26 mouse cellular contexts compared by ENCODE assay signal in genomic region chr1:88262961-88263360, GRCm38 (mm10). TPM values are rescaled to one million over a fixed set of nuclear protein-coding genes. Genes with fewer than 3 reads are reported as not detected.
DNase-seq lines count a peak whose midpoint lies in the region; ATAC-seq and TF ChIP-seq lines count a peak whose summit lies in the region.
"Had no signal": no experiment of that assay in that cellular context is flagged by ENCODE, and none has a peak within 500 bp of the region (broad histone marks: within the 10 kb centered on the region; RNA-seq: fewer than 3 reads in every experiment).

No protein-coding gene starts in this region.

- peak overlapping the region; percentile 1 for H3K27ac ChIP-seq in intestine, postnatal 0 days (ENCODE audit: low read depth, low read length)
- no peak overlapping the region for H3K27ac ChIP-seq in intestine, embryonic 16.5 days (ENCODE audit: low read length)
- peak overlapping the region; percentile 9 for H3K27ac ChIP-seq in stomach, postnatal 0 days (replicated peaks)
- H3K27ac ChIP-seq: forebrain, embryonic 13.5 days; heart, adult 2 months; hindbrain, embryonic 15.5 days had no signal

- no peak overlapping the region for H3K9ac ChIP-seq in intestine, postnatal 0 days (ENCODE audit: low read depth, low read length)
- H3K9ac ChIP-seq in intestine, embryonic 16.5 days (ENCODE audit: low read depth, low read length) = no peak overlapping the region
- 0 out of 2 replicates have a peak overlapping the region, but pooled peaks have one; percentile 0 for H3K9ac ChIP-seq in stomach, postnatal 0 days (ENCODE audit: low read length)
- H3K9ac ChIP-seq: forebrain, embryonic 13.5 days; forebrain, postnatal 0 days; heart, embryonic 12.5 days; hindbrain, embryonic 15.5 days had no signal

- ATAC-seq in intestine, postnatal 0 days = no peak
- ATAC-seq in intestine, embryonic 16.5 days = no peak
- ATAC-seq in stomach, postnatal 0 days (ENCODE audit: low FRiP score, low TSS enrichment) = no peak
- ATAC-seq: CD4-positive, CD25-positive, alpha-beta regulatory T cell, adult 4 months; forebrain, embryonic 13.5 days; forebrain, postnatal 0 days had no signal

- peaks cover 8% of the 10 kb centered on the region for H3K4me1 ChIP-seq in intestine, postnatal 0 days (replicated peaks; ENCODE audit: control insufficient read depth, insufficient read depth, low read length)
- H3K4me1 ChIP-seq in intestine, embryonic 16.5 days (ENCODE audit: control insufficient read depth, insufficient read depth, low read length) = 0 out of 2 replicates have a peak, but pooled peaks cover 10% of the 10 kb centered on the region
- peaks cover 19% of the 10 kb centered on the region for H3K4me1 ChIP-seq in stomach, postnatal 0 days (replicated peaks; ENCODE audit: control insufficient read depth, insufficient read depth)
- H3K4me1 ChIP-seq: forebrain, embryonic 13.5 days; hindbrain, embryonic 15.5 days had no signal

- H3K4me3 ChIP-seq in intestine, postnatal 0 days (ENCODE audit: low read depth, low read length) = no peak overlapping the region
- H3K4me3 ChIP-seq in intestine, embryonic 16.5 days (ENCODE audit: low read length) = no peak overlapping the region
- H3K4me3 ChIP-seq in stomach, postnatal 0 days (ENCODE audit: low read depth, low read length) = no peak overlapping the region
- H3K4me3 ChIP-seq: forebrain, embryonic 13.5 days; heart, adult 2 months; heart, embryonic 12.5 days; hindbrain, embryonic 15.5 days had no signal

- H3K4me2 ChIP-seq in intestine, postnatal 0 days (replicated peaks; ENCODE audit: low read depth) = no peak overlapping the region
- H3K4me2 ChIP-seq in intestine, embryonic 16.5 days (ENCODE audit: low read depth, low read length) = no peak overlapping the region
- no peak overlapping the region for H3K4me2 ChIP-seq in stomach, postnatal 0 days (replicated peaks; ENCODE audit: low read depth)
- H3K4me2 ChIP-seq: forebrain, embryonic 13.5 days; heart, embryonic 12.5 days; hindbrain, embryonic 15.5 days had no signal

- no peak for TF ChIP-seq CTCF in intestine, postnatal 0 days (IDR thresholded peaks at IDR 0.05; ENCODE audit: low read depth)
- no peak for TF ChIP-seq CTCF in stomach, postnatal 0 days (IDR thresholded peaks at IDR 0.05; ENCODE audit: low read depth)

- 74% methylated on average over 6 of the region's 6 CpGs for WGBS in intestine, postnatal 0 days
- WGBS in intestine, embryonic 16.5 days = 76% methylated on average over 6 of the region's 6 CpGs
- 65% methylated on average over 6 of the region's 6 CpGs for WGBS in stomach, postnatal 0 days

- H3K27me3 ChIP-seq in intestine, postnatal 0 days (replicated peaks; ENCODE audit: control insufficient read depth, insufficient read depth, low read length) = no peaks in the 10 kb centered on the region
- H3K27me3 ChIP-seq in intestine, embryonic 16.5 days (replicated peaks; ENCODE audit: control insufficient read depth, insufficient read depth, low read length) = no peaks in the 10 kb centered on the region
- no peaks in the 10 kb centered on the region for H3K27me3 ChIP-seq in stomach, postnatal 0 days (ENCODE audit: control insufficient read depth, insufficient read depth, low read length)
- H3K27me3 ChIP-seq: forebrain, embryonic 13.5 days; heart, embryonic 12.5 days; hindbrain, embryonic 15.5 days had no signal

- TF ChIP-seq EP300 in stomach, postnatal 0 days (optimal IDR thresholded peaks at IDR 0.05) = no peak

- H3K36me3 ChIP-seq in intestine, postnatal 0 days (ENCODE audit: control insufficient read depth, insufficient read depth) = peaks cover 87% of the 10 kb centered on the region
- peaks cover 73% of the 10 kb centered on the region for H3K36me3 ChIP-seq in intestine, embryonic 16.5 days (ENCODE audit: control insufficient read depth, insufficient read depth, low read length)
- H3K36me3 ChIP-seq in stomach, postnatal 0 days (ENCODE audit: control insufficient read depth, insufficient read depth, low read length) = peaks cover 84% of the 10 kb centered on the region

- peak; percentile 18 for DNase-seq in adrenal gland, adult 2 months
- no peak for DNase-seq in adrenal gland, postnatal 36 days
- peak; percentile 26 for DNase-seq in thymus, postnatal 4 days
- no peak for DNase-seq in thymus, postnatal 36 days
- no peak for DNase-seq in stomach, postnatal 0 days (ENCODE audit: low spot score)
- no peak for DNase-seq in MN1 (ENCODE audit: low spot score)
- DNase-seq: B cell, adult 2 months; cerebellum, adult 18-20 months; cerebellum, adult 9-11 months; heart, postnatal 36 days had no signal

- no peaks in the 10 kb centered on the region for H3K9me3 ChIP-seq in intestine, postnatal 0 days (ENCODE audit: control insufficient read depth)
- H3K9me3 ChIP-seq in intestine, embryonic 16.5 days (ENCODE audit: control insufficient read depth, low read length) = no peaks in the 10 kb centered on the region
- no peaks in the 10 kb centered on the region for H3K9me3 ChIP-seq in stomach, postnatal 0 days (ENCODE audit: control insufficient read depth, low read length)
- H3K9me3 ChIP-seq: G1E; hindbrain, embryonic 15.5 days had no signal

RNA-seq across cellular contexts. Expression of gene Hjurp, which starts 14.5 kb away (rescaled TPM):
- total RNA-seq in adrenal gland, adult 2 months (2021) = 10 to 100 TPM; 24.7 to 25.5 TPM
- 13.6 and 17.5 TPM in 2 replicates for polyA plus RNA-seq in adrenal gland, adult 2 months (2012; rRNA removed)
- total RNA-seq in adrenal gland, postnatal 36 days (2021) = 10 to 100 TPM; 31.0 to 35.9 TPM
- polyA plus RNA-seq in intestine, postnatal 0 days (2015; fragmentation: Nextera tagmentation; extraction: Ambion mirVana) = 29.1 and 30.8 TPM in 2 replicates
- polyA plus RNA-seq in intestine, embryonic 16.5 days (2015; fragmentation: Nextera tagmentation; extraction: Ambion mirVana) = 135 and 141 TPM in 2 replicates
- 30.0 and 34.1 TPM in 2 replicates for polyA plus RNA-seq in stomach, postnatal 0 days (2015; fragmentation: Nextera tagmentation; extraction: Ambion mirVana)

RNA-seq across cellular contexts. Expression of gene Trpm8, which starts 14.5 kb away (rescaled TPM):
- not detected for total RNA-seq in adrenal gland, adult 2 months (2021)
- polyA plus RNA-seq in adrenal gland, adult 2 months (2012; rRNA removed) = not detected in 2 replicates
- not detected for total RNA-seq in adrenal gland, postnatal 36 days (2021)
- polyA plus RNA-seq in intestine, postnatal 0 days (2015; fragmentation: Nextera tagmentation; extraction: Ambion mirVana) = not detected in 2 replicates
- polyA plus RNA-seq in intestine, embryonic 16.5 days (2015; fragmentation: Nextera tagmentation; extraction: Ambion mirVana) = not detected in 2 replicates
- 0.02 and 0.06 TPM in 2 replicates for polyA plus RNA-seq in stomach, postnatal 0 days (2015; fragmentation: Nextera tagmentation; extraction: Ambion mirVana)
- total RNA-seq: adrenal gland, adult 8-10 months; G1E; gastrocnemius, adult 18-20 months; gastrocnemius, postnatal 14 days; heart, adult 2 months; heart, postnatal 36 days had no signal
- polyA plus RNA-seq: CD4-positive, CD25-positive, alpha-beta regulatory T cell, adult 4 months; embryonic facial prominence, embryonic 11.5 days; G1E; gonadal fat pad, adult 2 months; heart, adult 2 months; heart, embryonic 12.5 days; heart, embryonic 16.5 days; hindbrain, embryonic 11.5 days had no signal

RNA-seq across cellular contexts. Expression of gene Mroh2a, which starts 36.2 kb away (rescaled TPM):
- total RNA-seq in adrenal gland, adult 2 months (2021) = under 1 TPM in 1 of 2 experiments, not detected in 1; 0.10 TPM
- 0.03 and 0.17 TPM in 2 replicates for polyA plus RNA-seq in adrenal gland, adult 2 months (2012; rRNA removed)
- under 1 TPM; 0.30 to 0.43 TPM for total RNA-seq in adrenal gland, postnatal 36 days (2021)
- 0.29 and 0.94 TPM in 2 replicates for polyA plus RNA-seq in intestine, postnatal 0 days (2015; fragmentation: Nextera tagmentation; extraction: Ambion mirVana)
- 0.76 and 0.88 TPM in 2 replicates for polyA plus RNA-seq in intestine, embryonic 16.5 days (2015; fragmentation: Nextera tagmentation; extraction: Ambion mirVana)
- polyA plus RNA-seq in stomach, postnatal 0 days (2015; fragmentation: Nextera tagmentation; extraction: Ambion mirVana) = 0.54 and 0.84 TPM in 2 replicates
- total RNA-seq: forebrain, postnatal 0 days; gastrocnemius, adult 18-20 months; gastrocnemius, postnatal 14 days; heart, postnatal 36 days had no signal
- polyA plus RNA-seq: G1E had no signal

RNA-seq across cellular contexts. Expression of gene Ugt1a1, which starts 51.2 kb away (rescaled TPM):
- 10 to 100 TPM in 1 of 2 experiments, not detected in 1; 53.5 TPM for total RNA-seq in adrenal gland, adult 2 months (2021)
- 4.0 and 9.7 TPM in 2 replicates for polyA plus RNA-seq in adrenal gland, adult 2 months (2012; rRNA removed)
- 10 to 100 TPM in 1 of 2 experiments, under 1 TPM in 1; 0.73 to 55.5 TPM for total RNA-seq in adrenal gland, postnatal 36 days (2021)
- 80.7 and 84.0 TPM in 2 replicates for polyA plus RNA-seq in intestine, postnatal 0 days (2015; fragmentation: Nextera tagmentation; extraction: Ambion mirVana)
- 55.9 and 79.1 TPM in 2 replicates for polyA plus RNA-seq in intestine, embryonic 16.5 days (2015; fragmentation: Nextera tagmentation; extraction: Ambion mirVana)
- polyA plus RNA-seq in stomach, postnatal 0 days (2015; fragmentation: Nextera tagmentation; extraction: Ambion mirVana) = 23.6 and 24.8 TPM in 2 replicates
- total RNA-seq: heart, adult 2 months; heart, postnatal 36 days had no signal
- polyA plus RNA-seq: CD4-positive, CD25-positive, alpha-beta regulatory T cell, adult 4 months; embryonic facial prominence, embryonic 11.5 days; forebrain, embryonic 13.5 days; forebrain, postnatal 0 days; G1E; heart, adult 2 months; hindbrain, embryonic 11.5 days; hindbrain, embryonic 15.5 days had no signal

RNA-seq across cellular contexts. Expression of gene Dnajb3, which starts 57.4 kb away (rescaled TPM):
- 1 to 10 TPM; 1.8 to 3.7 TPM for total RNA-seq in adrenal gland, adult 2 months (2021)
- 3.1 and 3.9 TPM in 2 replicates for polyA plus RNA-seq in adrenal gland, adult 2 months (2012; rRNA removed)
- 1 to 10 TPM; 1.5 to 5.9 TPM for total RNA-seq in adrenal gland, postnatal 36 days (2021)
- polyA plus RNA-seq in intestine, postnatal 0 days (2015; fragmentation: Nextera tagmentation; extraction: Ambion mirVana) = 11.5 and 13.7 TPM in 2 replicates
- polyA plus RNA-seq in intestine, embryonic 16.5 days (2015; fragmentation: Nextera tagmentation; extraction: Ambion mirVana) = 5.7 and 8.0 TPM in 2 replicates
- 7.2 and 8.2 TPM in 2 replicates for polyA plus RNA-seq in stomach, postnatal 0 days (2015; fragmentation: Nextera tagmentation; extraction: Ambion mirVana)
- total RNA-seq: gastrocnemius, adult 18-20 months had no signal
- polyA plus RNA-seq: G1E had no signal

Comparison
In these comparisons a context has a peak if more than half of its experiments do, and no peak if none do; other contexts are left out.
1. DNase-seq: peak in adrenal gland, adult 2 months (single experiment) and thymus, postnatal 4 days (single experiment); none in adrenal gland, postnatal 36 days (0 of 2), thymus, postnatal 36 days (0 of 2), stomach, postnatal 0 days (single experiment) and MN1 (single experiment).